Mouse (Mus musculus): ENCODE data around the gene Ppat. TPM values are rescaled to one million over a fixed set of nuclear protein-coding genes. Genes with fewer than 3 reads are reported as not detected.
"Not testable (repeated sequence)": the region's sequence is repeated elsewhere in the genome, so short reads cannot be mapped to it uniquely, and the experiment has no call there.

Ppat gene
- polyA plus RNA-seq, 1 experiment from 2014 or later: 12.5 TPM

DNA sequence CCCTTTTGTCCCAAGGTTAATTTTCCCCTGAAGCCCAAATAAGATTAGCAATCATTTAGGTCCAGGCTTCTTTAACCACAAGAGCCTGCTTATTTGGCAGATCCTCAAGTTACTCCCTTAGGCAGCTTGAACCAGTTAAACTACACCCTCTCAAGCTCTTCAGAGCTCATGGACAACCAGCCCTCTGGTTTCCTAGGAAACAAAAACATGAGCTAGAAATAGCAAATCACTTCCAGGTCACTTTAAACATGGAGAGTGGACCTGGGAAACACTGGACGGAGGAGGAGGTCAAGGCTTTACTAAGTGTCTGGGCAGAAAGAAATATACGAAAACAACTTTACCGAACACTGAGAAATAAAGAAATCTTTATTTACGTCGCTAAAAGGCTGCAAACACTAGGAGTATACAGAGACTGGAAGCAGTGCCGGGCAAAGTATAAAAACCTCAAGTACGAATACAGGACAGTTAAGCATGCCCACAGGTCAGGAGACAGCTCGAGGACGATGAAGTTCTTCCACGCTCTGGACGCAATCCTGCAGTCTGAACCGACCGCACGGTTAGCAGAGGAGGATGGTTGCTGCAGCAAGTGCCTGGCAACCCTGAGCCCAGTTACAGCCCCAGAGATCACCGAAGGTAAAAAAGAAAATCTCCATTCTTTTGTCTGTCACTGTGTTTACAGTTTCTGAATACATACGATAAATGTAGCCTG is 23.1 kb downstream of the Ppat start:
- peaks cover 11% of the 10 kb centered on the region; the same call in 1 of the 2 replicates for H3K36me3 ChIP-seq (ENCODE audit: control insufficient read depth, insufficient read depth, low read length)
- peak; percentile 72 for ATAC-seq (ENCODE audit: low FRiP score, low TSS enrichment)
- H3K4me2 ChIP-seq (replicated peaks; ENCODE audit: low read depth): 0 out of 2 replicates have a peak overlapping the region, but pooled peaks have one; percentile 1

GRCm38 (mm10) chr5:76924296-76924695 is 27.1 kb downstream of the Ppat start:
- H3K9me3 ChIP-seq (ENCODE audit: control insufficient read depth, low read length): no peaks in the 10 kb centered on the region
- no peak overlapping the region for H3K9ac ChIP-seq (ENCODE audit: low read length)
- ATAC-seq (ENCODE audit: low FRiP score, low TSS enrichment): no peak
- no peaks in the 10 kb centered on the region for H3K27me3 ChIP-seq (ENCODE audit: control insufficient read depth, insufficient read depth, low read length)
- no peak overlapping the region for H3K4me2 ChIP-seq (replicated peaks; ENCODE audit: low read depth)
- no peak overlapping the region for H3K4me3 ChIP-seq (ENCODE audit: low read depth, low read length)
- no peaks in the 10 kb centered on the region for H3K4me1 ChIP-seq (replicated peaks; ENCODE audit: control insufficient read depth, insufficient read depth)
- no peak overlapping the region for H3K27ac ChIP-seq (replicated peaks)
- H3K36me3 ChIP-seq (ENCODE audit: control insufficient read depth, insufficient read depth, low read length): peaks cover 11% of the 10 kb centered on the region; the same call in 1 of the 2 replicates
- no peak for DNase-seq (ENCODE audit: low spot score)
- TF ChIP-seq EP300 (optimal IDR thresholded peaks at IDR 0.05) (no peak), CTCF (IDR thresholded peaks at IDR 0.05; ENCODE audit: low read depth) (no peak)
- 88% methylated on average over 1 of the region's 1 CpGs for WGBS

More for the DNA sequence above, 23.1 kb downstream of the Ppat start:
- Histone ChIP-seq H3K27ac (replicated peaks) (peak overlapping the region; percentile 63; the same call in 1 of the 2 replicates), H3K27me3 (ENCODE audit: control insufficient read depth, insufficient read depth, low read length) (no peaks in the 10 kb centered on the region), H3K9me3 (ENCODE audit: control insufficient read depth, low read length) (no peaks in the 10 kb centered on the region), H3K4me1 (replicated peaks; ENCODE audit: control insufficient read depth, insufficient read depth) (no peaks in the 10 kb centered on the region), H3K4me3 (ENCODE audit: low read depth, low read length) (0 out of 2 replicates have a peak overlapping the region, but pooled peaks have one; percentile 3), H3K9ac (ENCODE audit: low read length) (no peak overlapping the region)
- no peak for TF ChIP-seq CTCF (IDR thresholded peaks at IDR 0.05; ENCODE audit: low read depth)
- TF ChIP-seq EP300 (optimal IDR thresholded peaks at IDR 0.05): no peak
- 66% methylated on average over 16 of the region's 16 CpGs for WGBS
- no peak for DNase-seq (ENCODE audit: low spot score)

DNA sequence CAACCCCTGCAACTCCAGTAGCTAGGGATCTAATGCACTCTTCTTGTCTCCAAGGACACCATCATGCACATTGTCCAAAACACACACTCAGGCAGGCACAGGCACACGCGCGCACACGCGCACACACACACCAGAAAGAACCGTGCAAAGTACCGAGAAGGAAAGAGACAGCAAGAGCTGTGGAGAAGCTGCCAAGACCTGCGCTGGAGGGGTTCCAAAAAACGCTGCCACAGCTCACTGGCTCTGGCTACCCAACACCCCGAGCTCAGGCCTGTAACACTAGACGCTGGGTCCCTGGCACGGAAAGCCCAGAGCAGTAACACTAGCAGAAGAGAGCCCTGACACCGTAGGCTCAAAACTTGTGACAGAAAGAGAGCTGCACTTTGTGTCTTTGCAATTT is 27.9 kb downstream of the Ppat start:
- peaks cover 12% of the 10 kb centered on the region; the same call in 1 of the 2 replicates for H3K36me3 ChIP-seq (ENCODE audit: control insufficient read depth, insufficient read depth, low read length)
- H3K9ac ChIP-seq (ENCODE audit: low read length): no peak overlapping the region
- no peak overlapping the region for H3K4me2 ChIP-seq (replicated peaks; ENCODE audit: low read depth)
- no peak overlapping the region for H3K4me3 ChIP-seq (ENCODE audit: low read depth, low read length)
- no peaks in the 10 kb centered on the region for H3K27me3 ChIP-seq (ENCODE audit: control insufficient read depth, insufficient read depth, low read length)
- 83% methylated on average over 13 of the region's 13 CpGs for WGBS
- ATAC-seq (ENCODE audit: low FRiP score, low TSS enrichment) (no peak), DNase-seq (ENCODE audit: low spot score) (no peak)
- H3K4me1 ChIP-seq (replicated peaks; ENCODE audit: control insufficient read depth, insufficient read depth): no peaks in the 10 kb centered on the region
- no peaks in the 10 kb centered on the region for H3K9me3 ChIP-seq (ENCODE audit: control insufficient read depth, low read length)
- H3K27ac ChIP-seq (replicated peaks): no peak overlapping the region
- TF ChIP-seq CTCF (IDR thresholded peaks at IDR 0.05; ENCODE audit: low read depth) (no peak), EP300 (optimal IDR thresholded peaks at IDR 0.05) (no peak)

- ATAC-seq (ENCODE audit: low FRiP score, low TSS enrichment) (no peak), DNase-seq (ENCODE audit: low spot score) (no peak)
- Histone ChIP-seq H3K9ac (ENCODE audit: low read length) (no peak overlapping the region), H3K4me1 (replicated peaks; ENCODE audit: control insufficient read depth, insufficient read depth) (no peaks in the 10 kb centered on the region), H3K9me3 (ENCODE audit: control insufficient read depth, low read length) (no peaks in the 10 kb centered on the region), H3K36me3 (ENCODE audit: control insufficient read depth, insufficient read depth, low read length) (peaks cover 12% of the 10 kb centered on the region; the same call in 1 of the 2 replicates), H3K27me3 (ENCODE audit: control insufficient read depth, insufficient read depth, low read length) (no peaks in the 10 kb centered on the region), H3K4me2 (replicated peaks; ENCODE audit: low read depth) (no peak overlapping the region), H3K27ac (replicated peaks) (no peak overlapping the region), H3K4me3 (ENCODE audit: low read depth, low read length) (no peak overlapping the region)
- 78% methylated on average over 4 of the region's 4 CpGs for WGBS
- no peak for TF ChIP-seq EP300 (optimal IDR thresholded peaks at IDR 0.05)
- TF ChIP-seq CTCF (IDR thresholded peaks at IDR 0.05; ENCODE audit: low read depth): no peak
These were observed 28.5 kb downstream of the Ppat start for GRCm38 (mm10) chr5:76922833-76923232.

GRCm38 (mm10) chr5:76912522-76912921 is 38.9 kb downstream of the Ppat start:
- not testable (repeated sequence) for H3K9ac ChIP-seq (ENCODE audit: low read length); H3K36me3 ChIP-seq (ENCODE audit: control insufficient read depth, insufficient read depth, low read length); H3K4me2 ChIP-seq (replicated peaks; ENCODE audit: low read depth); H3K4me3 ChIP-seq (ENCODE audit: low read depth, low read length); H3K27me3 ChIP-seq (ENCODE audit: control insufficient read depth, insufficient read depth, low read length); DNase-seq (ENCODE audit: low spot score); H3K27ac ChIP-seq (replicated peaks); ATAC-seq (ENCODE audit: low FRiP score, low TSS enrichment); H3K4me1 ChIP-seq (replicated peaks; ENCODE audit: control insufficient read depth, insufficient read depth); H3K9me3 ChIP-seq (ENCODE audit: control insufficient read depth, low read length)
- 92% methylated on average over 5 of the region's 5 CpGs for WGBS

DNA sequence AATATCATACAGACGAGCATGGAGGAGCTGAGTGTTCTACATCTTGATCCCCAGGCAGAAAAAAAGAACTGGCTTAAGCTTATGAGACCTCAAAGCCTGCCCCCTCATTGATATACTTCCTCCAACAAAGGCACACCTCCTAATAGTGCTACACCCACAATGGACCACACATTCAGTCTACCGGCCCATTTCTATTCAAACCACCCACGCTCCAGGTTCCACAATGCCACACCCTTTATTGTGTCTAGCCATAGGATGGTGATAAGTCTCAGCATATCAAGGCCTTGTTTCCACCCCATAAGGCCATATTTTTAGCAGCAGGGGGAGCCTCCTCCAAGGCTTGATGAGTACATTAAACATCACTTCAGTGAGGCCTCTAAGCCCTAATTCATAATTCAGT is 40.6 kb downstream of the Ppat start:
- Histone ChIP-seq H3K27me3 (ENCODE audit: control insufficient read depth, insufficient read depth, low read length) (no peaks in the 10 kb centered on the region), H3K36me3 (ENCODE audit: control insufficient read depth, insufficient read depth, low read length) (no peaks in the 10 kb centered on the region), H3K4me1 (replicated peaks; ENCODE audit: control insufficient read depth, insufficient read depth) (no peaks in the 10 kb centered on the region), H3K27ac (replicated peaks) (no peak overlapping the region), H3K4me3 (ENCODE audit: low read depth, low read length) (no peak overlapping the region), H3K9ac (ENCODE audit: low read length) (no peak overlapping the region), H3K9me3 (ENCODE audit: control insufficient read depth, low read length) (no peaks in the 10 kb centered on the region), H3K4me2 (replicated peaks; ENCODE audit: low read depth) (no peak overlapping the region)
- 60% methylated on average over 3 of the region's 3 CpGs for WGBS
- DNase-seq (ENCODE audit: low spot score) (no peak), ATAC-seq (ENCODE audit: low FRiP score, low TSS enrichment) (peak; percentile 51; the same call in 1 of the 2 replicates)
- TF ChIP-seq CTCF (IDR thresholded peaks at IDR 0.05; ENCODE audit: low read depth) (0 out of 2 replicates have a peak, but pooled peaks have one; percentile 12), EP300 (optimal IDR thresholded peaks at IDR 0.05) (no peak)
